Mouse (Mus musculus) cerebellum, postnatal 25 days (tissue): ENCODE data around the gene Rogdi.

ENCODE experiments used
- DNase-seq, 2 experiments: peaks; one replicate each; pipeline ENCODE4 v3.0.0; 2021; ENCODE audit warnings: mixed read lengths in 2 of 2

Rogdi gene

DNA sequence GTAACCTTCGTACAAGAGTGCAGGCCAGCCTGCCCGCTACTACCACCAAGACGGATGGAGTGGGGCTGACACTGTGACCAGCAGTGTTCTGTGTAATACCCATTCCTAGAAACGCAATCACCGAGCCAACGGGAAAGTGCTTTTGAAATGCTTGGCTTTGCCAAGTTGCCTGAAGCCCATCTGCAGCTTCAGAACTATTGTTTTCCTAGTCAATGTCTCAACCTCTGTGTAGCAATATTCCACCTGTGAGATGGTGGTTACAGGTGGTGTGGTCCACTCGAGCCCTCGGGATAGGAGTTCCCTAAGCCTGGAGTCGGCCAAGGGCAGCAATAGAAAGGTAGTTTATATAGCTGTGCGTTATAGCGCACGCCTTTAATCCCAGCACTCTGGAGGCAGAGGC is 28.6 kb downstream of the Rogdi start:
- no peak for DNase-seq

GRCm38 (mm10) chr16:4979755-4980380 is 33.5 kb downstream of the Rogdi start:
- peak; percentile 32 to 60 for DNase-seq

DNA sequence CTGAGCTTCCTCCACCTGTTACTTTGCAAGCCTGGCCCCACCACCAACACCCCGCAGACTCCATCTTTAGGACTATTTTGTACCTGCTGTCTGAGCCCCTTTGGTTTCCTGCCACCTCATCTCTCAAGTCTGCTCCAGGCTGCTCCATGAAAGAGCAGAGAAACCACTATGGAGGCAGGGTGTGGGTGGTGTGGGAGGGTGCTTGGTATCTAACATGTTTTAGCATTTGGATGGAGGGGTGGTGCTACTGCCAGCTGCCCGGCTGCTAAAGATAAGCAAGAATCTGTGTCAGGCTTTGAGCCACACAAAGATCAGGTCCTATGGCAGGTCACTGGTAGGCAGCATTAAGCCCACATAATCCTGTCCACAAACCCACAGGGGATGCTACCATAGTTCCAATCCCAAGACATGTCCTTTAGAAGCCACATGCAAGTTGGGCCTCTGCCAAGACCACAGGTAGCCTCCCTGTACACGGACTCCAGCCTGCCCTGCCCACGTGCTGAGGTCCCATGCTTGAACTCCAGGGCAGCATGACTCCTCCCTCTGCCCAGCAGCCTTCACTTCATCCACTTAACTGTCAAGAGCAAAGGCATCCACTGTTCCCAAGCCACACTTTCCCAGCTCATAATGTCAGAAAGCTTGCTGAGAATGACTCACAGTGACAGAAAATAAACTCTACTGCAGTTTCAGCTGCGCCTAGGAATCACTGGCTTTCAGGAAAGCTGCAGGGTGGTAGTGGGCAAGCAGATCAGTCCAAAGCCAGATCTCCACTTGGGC is 34.9 kb downstream of the Rogdi start:
- no peak for DNase-seq

DNA sequence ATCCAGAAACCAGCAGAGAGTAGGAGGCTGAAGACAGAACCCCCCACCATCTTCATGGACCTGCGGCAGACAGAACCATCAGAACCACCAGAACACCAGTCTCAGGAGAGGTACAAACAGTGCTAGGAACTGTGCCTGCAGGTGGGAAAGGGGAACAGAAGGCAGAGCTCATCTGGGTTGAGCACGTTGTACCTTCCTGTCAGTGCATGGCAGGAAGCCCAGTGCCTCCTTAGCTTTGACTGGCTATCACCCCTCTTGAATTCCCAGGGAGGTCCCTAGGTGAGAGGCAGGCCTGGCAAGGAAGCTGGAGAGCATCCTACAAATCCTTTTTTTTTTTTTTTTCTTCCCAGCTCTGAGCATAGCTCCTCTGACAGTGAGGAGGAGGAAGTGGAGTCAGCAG is 37.2 kb downstream of the Rogdi start:
- peak; percentile 69 to 77 for DNase-seq

GRCm38 (mm10) chr16:4974521-4974920 is 38.8 kb downstream of the Rogdi start:
- peak; percentile 62 to 70 for DNase-seq

GRCm38 (mm10) chr16:4971626-4972025 is 41.7 kb downstream of the Rogdi start:
- DNase-seq = no peak

DNA sequence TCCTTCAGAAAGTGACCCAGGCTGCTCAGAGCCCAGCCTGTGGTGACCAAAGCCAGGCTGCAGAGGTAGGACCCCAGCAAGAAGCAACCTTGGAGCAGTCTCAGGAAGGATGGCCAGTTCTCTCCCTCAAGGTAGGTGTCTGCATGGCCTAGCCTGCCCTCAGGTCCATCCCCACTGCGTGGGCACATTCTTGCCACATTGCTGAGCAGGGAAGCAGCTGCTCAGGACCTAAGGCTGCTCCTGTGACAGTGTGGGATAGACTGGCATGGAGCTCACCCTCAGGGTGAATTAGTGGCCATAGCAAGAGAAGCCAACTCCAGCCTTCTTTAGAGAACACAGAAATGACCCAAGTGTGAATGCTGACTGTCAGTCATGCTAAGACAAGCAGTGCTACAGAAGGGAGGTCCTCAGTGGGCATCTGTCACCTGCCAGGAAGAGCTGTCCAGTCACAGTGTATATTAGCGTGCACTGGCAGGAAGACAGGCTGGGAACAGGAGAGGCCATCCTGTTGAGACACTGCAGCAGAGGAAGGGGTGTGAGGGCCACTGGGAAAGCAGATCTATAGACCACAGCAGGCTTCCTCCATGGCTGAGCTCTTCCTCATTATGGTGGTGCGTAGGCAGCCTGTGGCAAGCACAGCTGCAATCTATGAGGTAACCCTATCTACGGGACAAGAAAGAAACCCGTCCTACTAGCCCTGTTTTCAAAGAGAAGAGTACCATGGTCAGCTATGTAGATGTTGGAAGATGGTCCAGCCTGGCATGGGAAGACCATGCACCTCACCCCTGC is 44.1 kb downstream of the Rogdi start:
- DNase-seq = no peak

DNA sequence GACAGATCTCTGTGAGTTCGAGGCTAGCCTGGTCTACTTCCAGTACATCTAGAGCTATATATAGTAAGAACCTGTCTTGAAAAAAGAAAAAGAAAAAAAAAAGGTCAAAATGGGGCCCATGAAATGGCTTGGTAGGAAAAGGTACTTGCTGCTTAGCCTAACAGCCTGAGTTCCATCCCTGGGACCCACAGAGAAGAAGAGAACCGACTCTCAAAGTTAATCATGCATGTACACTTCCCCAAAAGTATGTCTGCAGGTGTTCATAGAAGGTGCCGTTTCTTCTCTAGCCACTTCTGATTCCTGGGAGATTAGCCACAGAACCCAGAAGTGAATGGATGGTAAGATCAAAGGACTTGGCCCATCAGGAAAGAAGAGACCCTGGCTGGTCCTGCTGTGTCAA is 44.9 kb downstream of the Rogdi start:
- no peak for DNase-seq

DNA sequence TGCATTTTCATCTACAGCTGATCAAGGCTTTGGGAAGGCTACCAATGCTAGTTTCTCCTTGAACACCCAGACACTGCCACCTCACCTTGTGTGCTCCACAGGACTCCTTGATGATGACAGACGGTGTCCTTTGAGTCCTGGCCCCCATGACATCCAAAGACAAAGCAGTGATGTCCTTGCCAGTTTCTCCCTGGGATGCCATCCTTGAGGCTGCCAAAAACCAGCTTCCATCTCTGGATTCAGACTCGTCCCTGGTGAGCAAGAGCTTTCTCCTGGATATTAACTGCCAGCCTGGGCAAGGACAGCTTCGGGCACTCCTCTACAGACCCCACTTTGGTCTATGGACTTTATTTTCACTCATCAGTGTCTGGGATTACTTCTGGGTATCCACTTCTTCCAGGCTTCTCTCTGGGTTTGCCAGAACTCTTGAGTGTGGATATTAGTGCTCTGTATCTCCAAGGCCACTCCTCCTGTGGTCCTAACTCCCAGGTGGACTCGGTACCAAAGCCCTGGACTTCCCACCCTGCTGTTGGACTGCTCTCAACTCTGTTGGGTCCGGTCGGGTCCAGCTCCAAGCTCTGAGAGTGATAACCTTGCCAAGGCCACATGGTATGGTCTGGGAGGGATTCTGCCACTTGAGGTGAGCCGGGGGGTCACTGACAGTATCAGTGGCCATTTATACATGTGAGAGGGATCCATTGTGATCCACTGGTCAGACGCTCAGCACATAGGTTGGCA is 47.8 kb downstream of the Rogdi start:
- peak; percentile 49 to 56 for DNase-seq

DNA sequence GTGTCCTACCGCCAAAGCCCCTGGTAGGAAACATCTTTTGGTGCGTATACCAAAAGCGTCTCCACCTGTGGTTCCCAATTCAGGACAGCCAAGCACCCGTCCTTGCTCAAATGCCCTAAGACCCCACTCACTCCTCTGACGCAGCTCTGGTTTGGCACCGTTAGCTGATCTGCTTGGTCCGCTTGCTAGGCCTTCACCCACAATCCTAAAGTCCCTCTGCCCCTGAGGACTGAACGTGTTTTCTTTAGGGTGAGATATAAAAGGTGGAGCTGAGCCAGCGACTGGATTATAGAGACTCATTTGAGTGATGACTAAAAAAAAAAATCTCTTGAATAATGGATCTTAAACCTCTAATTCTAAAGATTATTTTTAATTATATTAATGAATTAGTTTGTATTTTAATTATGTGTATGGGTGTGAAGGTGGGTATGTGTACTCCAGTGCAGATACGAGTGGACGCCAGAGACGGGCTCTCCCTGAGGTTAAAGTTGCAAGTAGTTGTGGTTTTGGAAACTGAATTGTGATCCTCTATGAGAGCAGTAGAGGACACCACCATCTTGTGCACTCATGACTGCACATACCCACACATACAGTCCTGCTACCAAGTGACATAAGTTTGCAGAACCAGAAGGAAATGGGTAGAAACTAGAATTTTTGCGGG is 48.5 kb downstream of the Rogdi start:
- DNase-seq = no peak

GRCm38 (mm10) chr16:4963797-4964709 is 49.3 kb downstream of the Rogdi start, which contains the start of gene Anks3:
Gene Anks3, minus strand, starts transcription at chr16:4964205.
- peak; percentile 99 for DNase-seq

GRCm38 (mm10) chr16:4963346-4963745 is 50.0 kb downstream of the Rogdi start:
- peak in 1 of 2 experiments; percentile 8 for DNase-seq

GRCm38 (mm10) chr16:4960260-4960659 is 53.1 kb downstream of the Rogdi start:
- no peak for DNase-seq
